Mouse (Mus musculus) spleen, postnatal 14 days (tissue): Measurements from ENCODE around the gene Prl2c5.
A peak's percentile ranks its signal among the peaks of the same experiment; 100 is the strongest.
"Not testable (repeated sequence)": the region's sequence is repeated elsewhere in the genome, so short reads cannot be mapped to it uniquely, and the experiment has no call there.

ENCODE experiments used
- DNase-seq, 2 experiments: peaks; one replicate each; pipeline ENCODE4 v3.0.0; 2021 to 2022; ENCODE audit warnings: low spot score in 2 of 2

Prl2c5 gene

DNA sequence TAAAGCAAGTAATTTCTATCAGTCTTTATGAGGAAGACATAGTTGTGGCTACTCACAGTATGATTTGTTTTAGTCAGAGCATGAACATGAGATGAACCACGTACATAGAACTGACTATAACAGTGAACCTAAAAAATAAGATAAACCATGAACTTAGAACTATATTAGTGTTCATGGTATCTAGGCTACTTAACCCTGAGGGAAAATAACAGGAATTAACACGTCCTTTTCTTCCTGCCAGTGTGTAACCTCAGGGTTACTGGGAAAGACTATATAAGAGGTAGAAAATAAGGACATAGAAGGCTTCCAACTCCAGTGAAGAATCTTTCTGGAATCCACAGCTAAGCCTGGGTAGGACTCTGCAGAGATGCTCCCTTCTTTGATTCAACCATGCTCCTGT lies at the start of gene Prl2c5:
Gene Prl2c5, plus strand, starts transcription at position 301 of the 400 bp plus-strand sequence.
- DNase-seq = not testable (repeated sequence)

DNA sequence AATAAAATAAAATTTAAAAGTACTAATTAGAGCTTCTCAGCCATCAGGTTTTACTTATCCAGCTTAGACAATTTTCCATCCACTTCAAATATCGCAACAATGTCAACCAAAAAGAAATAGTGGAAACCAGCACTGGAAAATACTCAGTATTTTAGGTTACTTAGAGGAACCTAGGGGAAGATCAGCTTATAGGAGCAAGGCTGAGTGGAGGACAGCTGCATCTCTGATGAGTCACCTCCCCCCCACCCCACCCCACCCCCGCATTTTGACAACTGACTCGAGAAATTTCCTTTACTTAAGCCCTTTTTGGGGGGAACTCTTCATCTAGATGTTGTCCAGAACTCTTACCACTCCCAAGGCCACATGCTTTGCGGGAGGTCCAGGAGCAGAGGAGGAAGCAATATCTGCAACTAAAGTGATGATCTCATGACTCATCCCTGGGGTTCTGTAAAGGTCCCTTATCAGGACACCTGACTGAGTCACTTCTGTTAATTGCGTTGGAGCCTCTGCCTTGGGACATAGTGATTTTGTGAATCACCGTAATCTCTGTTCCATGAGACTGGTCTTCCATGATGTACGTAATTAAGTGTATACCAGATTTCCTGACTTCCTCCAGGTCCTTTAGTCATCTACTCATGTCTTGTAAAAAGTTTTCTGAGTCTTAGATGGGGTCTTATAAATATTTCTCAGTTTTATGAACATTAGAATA lies 19.6 kb upstream of the Prl2c5 start:
- DNase-seq = not testable (repeated sequence)

DNA sequence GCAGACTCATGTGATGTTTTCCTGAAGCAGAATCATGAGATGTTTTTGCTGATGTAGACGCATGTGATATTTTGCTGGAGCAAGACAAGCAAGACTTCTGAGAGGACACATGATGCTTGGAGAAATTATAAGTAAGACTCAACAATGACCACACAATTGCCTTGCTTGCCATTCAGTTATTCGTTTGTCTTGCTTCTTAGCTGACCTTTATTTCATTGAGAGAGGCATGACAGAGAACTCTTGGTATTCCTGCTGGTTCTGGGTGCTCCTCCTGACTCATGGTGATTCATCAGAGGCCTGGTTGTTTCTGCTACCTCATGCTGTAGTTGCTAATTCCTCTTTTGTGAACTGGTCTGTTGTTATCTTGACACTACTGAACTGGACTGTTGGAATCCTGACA lies 13.9 kb upstream of the Prl2c5 start:
- DNase-seq = not testable (repeated sequence)

DNA sequence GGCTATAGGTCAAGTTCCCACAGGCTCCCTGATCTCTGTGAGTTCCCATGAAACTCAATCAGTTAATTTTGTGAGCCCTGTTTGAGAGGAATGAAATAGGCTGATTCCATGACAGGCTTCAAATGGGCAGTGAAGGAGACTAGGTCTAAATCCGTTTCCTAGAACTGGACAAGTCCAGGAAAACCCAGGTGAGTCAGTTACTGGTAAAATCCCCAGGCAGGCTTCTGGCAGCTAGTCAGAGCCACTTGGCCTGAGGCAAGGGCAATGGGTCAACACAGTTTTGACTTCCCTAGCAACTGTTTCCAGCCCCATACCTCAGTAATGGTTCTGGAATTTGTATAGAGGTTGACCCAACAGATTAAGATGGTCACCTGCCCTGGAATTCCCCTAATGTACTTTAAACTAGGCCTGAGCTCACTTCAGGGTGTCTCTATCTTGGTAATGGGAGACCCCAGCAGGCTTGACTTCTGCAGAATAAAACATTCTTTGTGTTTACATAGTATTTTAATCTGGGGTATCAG lies 8.8 kb upstream of the Prl2c5 start:
- DNase-seq = not testable (repeated sequence)

DNA sequence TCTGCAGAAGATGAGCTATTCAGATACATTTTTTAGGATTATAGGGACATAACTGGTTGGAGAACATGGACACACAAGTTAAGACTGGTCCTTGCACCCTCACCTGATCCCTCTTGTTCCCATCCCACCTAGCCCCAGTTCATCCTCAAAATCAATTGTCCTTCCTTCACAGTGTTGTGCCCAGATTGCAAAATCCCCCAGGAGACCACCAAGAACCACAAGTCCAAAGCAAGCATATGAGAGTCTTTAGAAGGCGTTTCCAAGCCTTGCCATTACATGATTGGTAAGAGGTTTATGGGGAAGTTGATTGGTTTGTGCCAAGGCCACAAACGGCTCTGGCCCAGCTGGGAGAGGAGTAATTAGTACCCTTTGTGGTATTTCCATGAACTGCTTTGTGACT lies 6.8 kb upstream of the Prl2c5 start:
- not testable (repeated sequence) for DNase-seq

DNA sequence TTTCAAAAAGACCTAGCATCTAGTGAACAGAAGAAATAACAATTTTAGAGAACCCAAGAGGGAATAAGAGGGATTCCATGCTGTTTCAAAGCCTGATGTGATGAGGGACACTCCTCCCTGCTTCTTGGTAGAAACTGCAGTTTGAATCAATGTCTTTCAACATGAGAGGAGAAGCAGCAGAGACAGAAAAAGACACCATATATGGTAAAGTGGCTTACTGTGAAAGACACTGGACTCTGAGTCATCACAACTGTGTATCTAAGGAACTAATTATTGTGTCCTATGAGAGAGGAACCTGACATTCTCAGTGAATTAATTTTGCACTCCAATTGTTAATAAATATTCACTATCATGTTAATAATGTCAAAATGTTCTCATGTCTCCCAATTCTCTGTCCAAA lies 28.7 kb downstream of the Prl2c5 start:
- DNase-seq = not testable (repeated sequence)

DNA sequence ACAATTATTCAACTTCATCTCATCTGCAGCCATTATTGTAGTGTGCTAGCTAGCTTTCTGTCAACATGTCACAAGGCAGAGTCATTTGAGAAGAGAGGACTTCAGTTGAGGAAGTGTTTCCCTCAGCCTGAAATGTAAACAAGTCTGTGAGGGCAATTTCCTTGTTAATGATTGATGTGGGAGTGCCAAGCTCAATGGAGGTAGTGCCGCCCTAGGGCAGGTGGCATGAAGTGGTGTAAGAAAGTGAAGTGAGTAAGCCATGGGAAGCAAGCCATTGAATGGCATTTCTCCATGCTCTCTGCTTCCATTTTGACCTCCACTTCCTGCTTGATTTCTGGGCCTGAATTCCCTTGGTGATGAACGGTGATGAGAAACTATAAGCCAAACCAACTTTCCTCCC lies 33.8 kb downstream of the Prl2c5 start:
- not testable (repeated sequence) for DNase-seq

DNA sequence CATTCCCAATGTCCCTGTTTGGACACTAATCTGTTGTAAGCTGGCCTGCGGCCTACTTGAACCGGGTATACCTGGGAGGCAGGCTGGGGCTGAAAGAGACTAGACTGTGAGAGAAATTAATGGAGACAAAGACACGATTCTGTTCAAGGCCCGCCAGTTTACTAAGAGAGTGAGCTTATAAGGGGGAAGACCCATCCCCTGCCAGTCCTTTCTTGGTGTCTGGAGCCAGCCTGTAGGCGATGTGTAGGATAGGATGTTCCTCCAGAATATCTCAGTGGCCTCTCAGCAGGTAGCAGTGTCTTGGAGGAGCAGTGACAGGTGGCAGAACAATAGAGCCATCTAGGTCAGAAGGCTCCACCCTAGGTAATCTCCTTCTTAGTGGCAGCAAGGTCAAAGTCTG lies 37.7 kb downstream of the Prl2c5 start:
- not testable (repeated sequence) for DNase-seq

DNA sequence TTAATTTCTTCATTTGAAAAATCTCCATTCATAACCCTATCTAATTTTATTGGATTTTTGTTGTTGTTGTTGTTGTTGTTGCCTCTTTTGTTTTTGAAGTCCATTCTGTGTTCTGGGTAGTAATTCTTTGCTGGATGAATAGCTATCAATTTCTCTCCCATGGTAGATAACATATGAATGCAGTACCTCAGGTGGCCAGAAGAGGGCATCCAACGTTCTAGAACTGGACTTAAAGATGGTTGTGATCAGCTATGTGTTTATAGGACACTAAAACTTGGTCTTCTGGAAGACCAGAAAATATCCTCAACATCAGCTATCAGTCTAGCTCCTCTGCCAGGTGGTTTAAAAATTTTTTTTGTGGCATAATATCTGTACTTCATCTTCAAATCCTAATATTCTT lies 54.9 kb downstream of the Prl2c5 start:
- peak in 1 of 2 experiments; percentile 32 for DNase-seq
